Mouse (Mus musculus) urinary bladder, postnatal 36 days (tissue): ENCODE measurements around the gene Cnnm1.

ENCODE experiments used
- DNase-seq, 2 experiments: peaks; one replicate each; pipeline ENCODE4 v3.0.0; 2022; ENCODE audit warnings: low spot score in 2 of 2, mixed read lengths in 1 of 2

The Cnnm1 gene

DNA sequence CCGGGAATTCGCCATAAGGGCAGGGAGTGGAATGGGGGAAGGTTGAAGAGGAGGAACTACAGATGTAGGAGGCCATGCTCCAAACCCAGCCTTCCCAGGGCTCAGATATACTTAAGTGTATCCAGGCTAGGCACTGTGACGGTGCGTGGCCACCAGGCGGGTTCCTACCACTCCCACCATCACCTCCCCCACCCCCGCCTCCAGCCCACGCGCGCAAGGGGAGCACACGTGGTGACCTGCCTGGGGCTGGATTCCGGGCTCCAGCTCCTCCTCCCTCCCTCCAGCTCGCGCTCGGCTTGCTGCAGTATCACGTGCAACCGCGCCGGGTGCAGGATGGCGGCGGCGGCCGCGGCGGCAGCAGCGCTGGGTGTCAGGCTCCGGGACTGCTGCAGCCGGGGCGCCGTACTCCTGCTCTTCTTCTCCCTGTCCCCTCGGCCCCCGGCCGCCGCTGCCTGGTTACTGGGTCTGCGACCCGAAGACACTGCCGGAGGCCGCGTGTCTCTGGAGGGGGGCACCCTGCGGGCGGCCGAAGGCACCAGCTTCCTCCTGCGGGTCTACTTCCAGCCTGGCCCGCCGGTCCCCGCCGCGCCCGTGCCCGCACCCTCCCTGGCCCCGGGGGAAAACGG lies at the start of gene Cnnm1:
Gene Cnnm1, plus strand, starts transcription at position 325 of the 626 bp plus-strand sequence.
- DNase-seq, result peak; percentile 14 to 22

DNA sequence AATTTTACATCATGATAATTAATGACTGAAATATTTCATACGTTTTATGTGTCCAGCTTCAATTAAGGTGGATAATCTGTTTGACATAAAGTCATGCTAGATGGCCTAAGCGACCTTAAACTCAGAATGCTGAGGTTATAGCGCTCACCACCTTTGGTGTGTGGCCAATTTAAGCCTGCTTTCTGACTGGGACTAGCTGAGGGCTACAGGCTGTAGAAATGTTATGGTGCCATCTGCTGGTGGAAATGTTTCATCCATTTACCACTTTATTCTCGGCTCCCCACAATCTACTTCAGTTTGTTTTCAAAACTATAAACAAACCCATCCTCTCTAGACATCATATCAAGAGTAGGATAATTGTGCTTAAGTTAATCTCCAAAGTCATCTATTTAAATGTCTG lies 43.9 kb upstream of the Cnnm1 start:
- peak in 1 of 2 experiments; percentile 3 for DNase-seq

DNA sequence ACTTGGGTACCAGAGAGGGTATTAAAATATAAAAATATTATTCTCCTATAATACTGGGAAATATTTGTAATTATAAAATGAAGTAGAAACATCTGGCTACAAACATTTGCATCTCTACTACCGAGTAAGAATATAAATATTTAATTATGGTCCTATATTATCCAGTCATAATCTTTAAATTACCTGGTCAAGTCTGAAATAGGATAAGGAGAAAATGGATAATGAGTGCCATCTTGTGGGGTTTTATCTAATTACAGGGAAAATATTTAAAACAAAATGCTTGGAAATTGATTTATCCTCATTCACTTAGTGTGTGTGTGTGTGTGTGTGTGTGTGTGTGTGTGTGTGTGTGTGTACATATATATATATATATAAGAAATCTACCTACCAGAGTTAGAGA lies 33.1 kb upstream of the Cnnm1 start:
- DNase-seq, result no peak

DNA sequence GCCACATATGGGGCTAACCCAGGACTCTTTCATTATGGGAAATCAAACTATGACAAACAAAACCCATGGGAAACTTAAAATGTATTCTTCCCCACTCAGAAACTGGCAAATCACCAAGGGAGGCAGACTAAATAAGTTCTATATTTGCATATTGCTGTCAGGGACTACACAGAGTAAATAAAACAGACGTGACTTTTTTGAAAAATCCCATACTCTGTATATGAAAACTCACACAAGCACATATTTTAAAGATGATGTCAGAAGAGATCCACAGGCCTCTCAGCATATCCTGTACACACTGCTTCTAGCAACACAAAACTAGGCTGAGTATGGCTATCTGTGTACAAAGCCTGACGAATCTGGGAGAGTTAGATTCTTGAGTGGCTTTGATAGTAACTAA lies 24.7 kb upstream of the Cnnm1 start:
- DNase-seq, result no peak

DNA sequence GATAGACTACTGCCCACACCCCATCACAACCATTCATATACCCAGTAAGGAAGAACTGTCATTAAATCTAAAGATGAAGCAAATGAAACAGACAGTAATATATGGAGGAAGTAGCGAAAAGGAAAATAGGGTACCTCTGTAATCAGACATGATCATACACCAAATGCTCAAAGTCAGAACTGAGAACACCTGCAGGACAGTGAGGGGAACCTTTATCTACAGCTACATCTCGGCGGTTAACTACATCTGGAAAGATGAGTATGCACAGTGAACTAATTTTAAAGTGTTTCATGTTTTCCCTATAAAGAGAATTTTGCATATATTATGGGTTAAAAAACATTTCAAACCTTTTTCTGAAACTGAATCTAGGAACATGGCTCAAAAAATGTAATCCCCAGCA lies 19.7 kb upstream of the Cnnm1 start:
- DNase-seq, result no peak

DNA sequence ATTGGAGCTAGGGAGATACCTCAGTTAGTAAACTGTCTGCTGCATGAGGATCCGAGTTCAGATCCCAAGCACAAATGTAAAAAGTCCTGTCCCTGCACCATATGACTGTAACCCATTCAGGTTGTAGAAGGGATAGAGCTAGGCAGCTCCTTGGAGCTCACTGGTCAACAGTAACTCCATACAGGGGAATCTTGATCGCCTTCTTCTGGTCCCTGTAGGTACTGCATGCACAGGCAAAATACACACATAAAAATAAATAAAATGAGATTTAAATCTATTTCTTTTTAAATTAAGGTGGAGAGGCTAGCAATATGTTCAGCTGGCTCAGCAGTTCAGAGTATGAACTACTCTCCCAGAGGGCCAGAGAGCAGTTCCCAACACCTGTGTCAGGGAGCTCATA lies 16.2 kb upstream of the Cnnm1 start:
- DNase-seq, result no peak

DNA sequence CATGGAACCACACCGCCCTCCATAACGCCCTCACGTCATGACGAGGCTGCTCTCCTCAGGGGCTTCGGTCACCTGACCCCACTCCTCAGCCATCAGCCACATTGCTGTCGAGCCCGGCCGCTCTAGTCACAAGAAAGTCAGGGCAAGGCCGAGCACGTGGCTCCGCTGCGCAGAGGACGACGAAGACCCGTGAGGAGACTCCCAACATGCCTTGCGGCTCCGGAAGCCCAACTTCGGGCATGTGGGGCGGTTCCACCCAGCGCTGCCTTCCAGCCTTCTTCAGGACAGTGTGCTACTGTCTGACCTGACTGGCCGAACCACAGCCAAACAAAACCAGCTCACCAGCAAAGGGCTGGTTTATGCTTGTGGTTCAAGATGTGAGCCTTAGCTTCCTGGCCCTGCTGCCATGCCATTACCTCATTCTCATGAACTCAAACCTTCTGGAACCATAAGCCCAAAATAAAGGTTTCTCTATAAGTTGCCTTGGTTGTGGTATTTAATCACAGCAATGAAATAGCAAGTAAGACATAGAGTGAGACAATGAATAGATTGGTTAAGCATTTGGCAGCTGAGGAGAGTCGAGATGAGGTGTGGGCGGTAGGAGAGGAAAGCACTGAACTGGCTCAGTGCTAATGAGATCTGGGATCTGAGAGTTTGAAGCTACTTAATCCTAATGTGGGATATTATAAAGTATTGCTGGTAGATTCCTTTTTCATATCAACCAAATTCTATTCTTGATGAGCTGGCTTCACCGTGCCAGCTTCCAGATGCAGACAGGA lies 12.6 kb upstream of the Cnnm1 start:
- DNase-seq, result no peak

DNA sequence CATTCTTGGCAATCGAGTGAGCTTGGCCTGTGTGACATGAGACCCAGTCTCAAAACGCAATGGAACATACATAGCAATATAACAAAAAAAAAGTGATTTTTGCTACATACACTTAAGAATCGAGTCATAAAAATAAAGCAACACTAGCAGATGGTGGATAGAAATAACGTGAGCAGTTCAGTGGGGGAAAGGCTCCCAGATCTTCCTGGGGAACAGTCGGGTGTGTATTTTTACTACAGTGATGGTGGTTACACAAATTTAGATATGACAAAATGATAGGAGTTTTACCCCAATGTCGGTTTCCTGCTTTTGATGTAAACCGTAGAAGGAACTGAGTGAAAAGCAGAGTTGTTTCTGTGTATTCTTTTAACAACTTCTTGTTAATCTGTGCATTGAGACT lies 990 bp upstream of the Cnnm1 start:
- DNase-seq, result no peak

DNA sequence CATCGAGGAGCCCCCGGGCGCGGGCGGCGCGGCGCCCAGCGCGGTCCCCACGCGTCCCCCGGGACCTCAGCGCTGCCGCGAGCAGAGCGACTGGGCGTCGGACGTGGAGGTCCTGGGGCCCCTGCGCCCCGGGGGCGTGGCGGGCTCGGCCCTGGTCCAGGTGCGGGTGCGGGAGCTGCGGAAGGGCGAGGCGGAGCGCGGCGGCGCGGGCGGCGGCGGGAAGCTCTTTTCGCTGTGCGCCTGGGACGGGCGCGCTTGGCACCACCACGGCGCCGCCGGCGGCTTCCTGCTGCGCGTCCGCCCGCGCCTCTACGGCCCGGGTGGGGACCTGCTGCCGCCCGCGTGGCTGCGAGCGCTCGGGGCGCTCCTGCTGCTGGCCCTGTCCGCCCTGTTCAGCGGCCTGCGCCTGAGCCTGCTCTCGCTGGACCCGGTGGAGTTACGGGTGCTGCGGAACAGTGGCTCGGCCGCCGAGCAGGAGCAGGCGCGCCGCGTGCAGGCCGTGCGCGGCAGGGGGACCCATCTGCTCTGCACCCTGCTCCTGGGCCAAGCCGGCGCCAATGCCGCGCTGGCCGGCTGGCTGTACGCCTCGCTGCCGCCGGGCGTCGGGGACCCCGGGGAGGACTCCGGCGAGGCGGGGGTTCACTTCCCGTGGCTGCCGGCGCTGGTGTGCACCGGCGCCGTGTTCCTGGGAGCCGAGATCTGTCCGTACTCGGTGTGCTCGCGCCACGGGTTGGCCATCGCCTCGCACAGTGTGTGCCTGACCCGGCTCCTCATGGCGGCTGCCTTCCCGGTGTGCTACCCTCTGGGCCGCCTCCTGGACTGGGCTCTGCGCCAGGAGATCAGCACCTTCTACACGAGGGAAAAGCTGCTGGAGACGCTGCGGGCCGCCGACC lies 778 bp downstream of the Cnnm1 start:
- DNase-seq, result peak in 1 of 2 experiments; percentile 3

DNA sequence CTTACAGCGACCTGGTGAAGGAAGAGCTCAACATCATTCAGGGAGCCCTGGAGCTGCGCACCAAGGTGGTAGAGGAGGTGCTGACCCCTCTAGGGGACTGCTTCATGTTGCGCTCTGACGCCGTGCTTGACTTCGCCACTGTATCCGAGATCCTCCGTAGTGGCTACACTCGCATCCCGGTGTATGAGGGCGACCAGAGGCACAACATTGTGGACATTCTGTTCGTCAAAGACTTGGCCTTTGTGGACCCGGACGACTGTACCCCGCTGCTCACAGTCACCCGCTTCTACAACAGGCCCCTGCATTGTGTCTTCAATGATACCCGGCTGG lies 1.4 kb downstream of the Cnnm1 start:
- no peak for DNase-seq

DNA sequence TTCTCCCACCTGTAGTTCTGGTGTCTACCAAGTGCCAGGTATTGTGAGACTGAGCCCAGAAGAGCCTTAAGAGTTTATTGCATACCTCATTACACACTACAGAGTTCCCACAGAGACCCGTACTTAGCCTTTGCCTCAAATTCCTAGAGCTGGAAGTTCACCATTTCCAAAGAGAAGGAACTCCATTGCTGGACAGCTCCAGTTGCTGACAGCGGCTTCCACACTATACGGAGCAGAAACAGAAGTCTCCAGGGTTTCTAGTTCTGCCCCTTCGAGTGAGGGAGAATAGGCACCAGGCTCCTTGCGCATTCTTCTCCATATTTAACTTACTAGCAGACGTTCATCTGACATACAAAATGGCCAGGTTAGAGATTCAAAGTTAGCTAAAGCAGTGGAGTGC lies 2.0 kb downstream of the Cnnm1 start:
- no peak for DNase-seq

DNA sequence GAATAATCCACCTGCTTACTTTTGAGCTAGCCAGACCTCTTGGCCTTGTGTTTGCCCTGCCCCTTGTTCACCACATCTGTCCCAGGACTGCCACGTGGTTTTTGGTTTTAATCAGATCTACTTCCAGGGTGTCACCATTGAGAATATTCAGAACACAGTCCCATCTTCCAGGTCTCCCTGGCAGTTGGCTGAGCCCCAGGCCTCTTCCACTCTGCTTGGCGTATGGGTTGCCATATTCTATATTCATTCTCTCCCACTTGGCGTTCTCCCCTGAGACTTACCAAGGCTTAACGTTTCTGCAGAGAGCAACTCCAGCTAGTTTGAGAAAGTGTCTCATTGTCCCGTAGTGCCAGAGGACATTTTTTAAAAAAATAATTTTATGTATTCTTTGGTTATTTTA lies 2.7 kb downstream of the Cnnm1 start:
- DNase-seq, result no peak

DNA sequence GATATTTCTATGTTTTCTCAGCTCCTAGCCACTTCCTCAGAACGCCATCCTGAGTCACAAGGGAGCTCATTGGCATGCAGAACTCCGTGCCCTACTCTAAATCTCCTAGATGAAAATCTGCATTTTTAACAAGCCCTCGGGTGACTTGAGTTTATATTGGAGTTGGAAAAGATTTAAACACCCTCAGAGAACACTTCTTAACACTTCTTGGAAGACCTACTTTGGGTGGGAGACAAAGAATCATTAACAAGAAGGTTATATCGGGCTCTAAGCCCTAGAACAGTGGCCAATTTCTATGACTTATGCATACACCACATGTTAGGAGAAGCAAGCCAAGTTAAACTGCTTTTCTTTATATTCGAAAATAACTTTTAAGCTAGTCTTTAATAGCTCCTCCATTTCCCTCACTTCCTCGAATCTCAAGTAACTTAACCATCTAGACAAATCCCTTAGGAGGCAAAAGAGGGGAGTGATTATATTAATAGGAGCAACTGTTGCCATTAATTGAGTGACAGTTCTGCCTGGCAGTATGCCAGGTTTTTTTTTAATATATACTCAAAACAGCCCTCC lies 4.5 kb downstream of the Cnnm1 start:
- DNase-seq, result no peak

DNA sequence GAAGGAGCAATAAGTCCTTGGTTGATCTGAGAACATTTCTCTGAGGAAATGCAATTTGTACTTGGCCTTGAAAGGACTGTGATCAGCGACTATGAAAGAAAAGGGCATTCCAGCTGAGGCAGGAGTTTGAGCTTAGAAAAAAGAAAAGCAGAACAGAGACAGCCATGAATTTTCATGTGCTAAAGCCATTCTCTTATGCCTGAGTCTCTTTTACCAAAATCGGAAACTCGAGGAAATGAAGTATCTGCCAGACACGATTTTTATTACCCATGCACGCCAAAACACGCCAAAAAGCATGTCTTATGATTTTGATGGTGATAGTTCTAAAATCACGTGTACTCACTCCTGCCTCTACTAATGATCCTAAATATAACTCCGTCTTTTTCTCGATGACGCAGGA lies 11.3 kb downstream of the Cnnm1 start:
- no peak for DNase-seq

DNA sequence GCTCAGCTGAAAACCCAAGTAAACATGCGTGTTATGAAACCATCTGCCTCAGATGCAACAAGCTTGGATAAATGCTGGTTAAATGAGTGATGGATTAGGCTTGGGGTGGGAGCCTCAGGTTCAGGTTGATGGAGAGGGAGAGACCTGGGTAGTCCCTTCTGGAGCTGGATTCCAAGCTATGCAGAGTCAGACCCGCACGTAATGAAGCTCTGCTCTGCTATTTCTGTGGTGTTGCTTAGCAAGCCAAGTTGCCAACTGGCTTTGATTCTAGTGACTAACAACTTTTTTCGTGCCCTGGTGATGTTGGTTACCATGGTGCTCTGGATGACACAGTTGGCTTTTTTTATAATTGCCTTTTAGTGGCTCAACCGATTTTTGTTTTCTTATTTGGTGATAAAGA lies 11.9 kb downstream of the Cnnm1 start:
- no peak for DNase-seq

DNA sequence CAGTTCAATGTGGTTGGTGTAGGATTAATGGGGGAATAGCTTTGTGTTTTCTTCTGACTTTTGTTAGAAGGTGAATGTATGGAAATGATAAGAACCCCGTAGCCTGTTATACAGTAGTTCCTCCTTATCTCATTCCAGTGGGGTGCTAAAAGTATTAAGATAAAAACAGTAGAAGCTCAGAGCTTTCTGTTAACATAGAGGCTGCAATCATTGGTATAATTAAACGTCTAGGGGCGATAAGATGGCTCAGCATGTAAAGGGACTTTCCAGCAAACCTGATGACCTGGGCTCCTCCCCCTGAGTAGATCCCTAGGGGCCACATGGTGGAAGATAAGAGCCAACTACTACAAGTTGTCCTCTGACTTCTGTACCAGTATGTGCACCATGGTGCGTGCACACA lies 12.8 kb downstream of the Cnnm1 start:
- no peak for DNase-seq

DNA sequence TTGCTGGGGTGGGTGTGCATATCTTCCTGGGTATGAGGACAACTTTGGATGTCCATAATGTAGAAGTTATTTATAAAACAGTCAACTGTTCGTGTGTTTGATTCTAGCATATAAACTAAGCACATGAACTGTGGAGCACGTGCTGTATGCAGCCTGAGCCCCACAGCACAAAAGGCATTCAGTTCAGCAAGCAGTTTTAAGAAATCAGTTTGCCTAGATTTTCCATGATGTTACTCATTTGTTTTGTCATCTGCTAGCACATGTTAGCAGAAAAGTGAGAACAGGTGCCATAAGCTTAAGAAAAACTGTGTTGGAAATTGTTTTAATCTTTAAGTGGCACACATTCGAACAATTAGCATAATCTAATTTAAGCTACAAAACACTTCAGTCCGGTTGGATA lies 19.7 kb downstream of the Cnnm1 start:
- DNase-seq, result no peak

DNA sequence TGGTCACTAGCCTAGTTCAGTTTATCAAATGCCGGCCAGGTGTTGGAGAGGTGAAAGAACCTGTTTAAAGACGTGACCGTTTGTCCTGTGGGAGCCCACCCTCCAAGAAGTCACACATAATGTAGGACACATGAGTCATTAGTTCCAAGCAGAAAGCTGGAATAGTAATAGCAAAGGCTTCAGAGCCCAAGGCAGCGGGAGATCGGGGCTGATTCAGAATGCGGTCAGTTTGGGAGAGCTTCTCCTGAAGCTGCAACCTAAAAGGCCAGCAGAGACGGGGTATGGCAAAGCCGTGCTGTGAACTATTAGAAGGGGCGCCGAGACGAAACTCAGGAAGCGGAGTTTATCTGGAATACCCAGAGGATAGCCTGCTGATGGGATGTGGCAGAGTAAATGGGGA lies 20.2 kb downstream of the Cnnm1 start:
- DNase-seq, result no peak

DNA sequence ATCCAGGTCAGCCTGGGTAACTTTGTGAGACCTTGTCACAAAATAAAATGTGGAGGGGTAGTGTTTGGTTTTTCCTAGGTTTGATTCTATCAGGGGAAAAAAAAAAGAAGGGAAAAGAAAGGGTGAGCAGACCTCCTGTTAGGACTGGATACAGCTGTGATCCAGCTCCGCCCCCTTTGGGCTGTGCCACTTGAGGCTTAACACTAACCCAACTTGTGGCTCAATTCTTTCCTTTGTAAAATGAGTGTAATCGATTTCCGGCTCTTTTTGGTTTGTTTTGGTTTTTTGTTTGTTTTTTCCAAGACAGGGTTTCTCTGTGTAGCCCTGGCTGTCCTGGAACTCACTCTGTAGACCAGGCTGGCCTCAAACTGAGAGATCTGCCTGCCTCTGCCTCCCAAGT lies 21.9 kb downstream of the Cnnm1 start:
- DNase-seq, result no peak

DNA sequence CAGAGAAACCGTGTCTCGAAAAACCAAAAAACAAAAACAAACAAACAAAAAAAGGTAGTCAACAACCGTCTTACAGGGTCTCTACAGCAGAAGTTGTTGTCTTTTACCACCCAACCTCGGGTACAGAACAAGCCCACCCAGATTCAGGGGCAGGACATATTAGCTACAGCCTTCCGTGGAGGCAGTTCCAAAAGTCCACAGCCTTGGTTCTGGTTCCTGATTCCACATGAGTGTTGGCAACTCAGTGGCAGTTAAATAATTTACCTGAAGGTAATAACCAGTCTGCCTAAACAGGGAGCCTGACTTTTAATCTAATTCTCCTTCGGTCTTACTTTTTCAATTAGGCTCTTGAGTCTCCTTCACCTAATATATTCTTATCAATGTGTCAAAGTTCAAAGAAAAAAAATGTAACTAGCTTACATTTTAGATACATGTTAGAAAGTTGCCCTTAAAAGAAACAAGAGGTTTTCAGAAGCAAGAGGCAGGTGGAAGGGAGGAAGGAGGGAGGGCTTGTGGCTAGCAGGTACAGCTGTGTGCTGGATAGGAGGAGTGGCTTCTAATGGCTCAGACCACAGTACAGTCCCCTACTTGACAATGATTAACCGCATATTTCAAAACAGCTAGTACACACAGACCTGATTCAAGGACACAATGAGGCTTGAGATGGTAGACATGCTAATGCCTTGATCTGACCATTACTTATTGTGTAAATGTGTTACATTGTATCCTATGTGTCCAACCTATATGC lies 23.5 kb downstream of the Cnnm1 start:
- DNase-seq, result no peak

DNA sequence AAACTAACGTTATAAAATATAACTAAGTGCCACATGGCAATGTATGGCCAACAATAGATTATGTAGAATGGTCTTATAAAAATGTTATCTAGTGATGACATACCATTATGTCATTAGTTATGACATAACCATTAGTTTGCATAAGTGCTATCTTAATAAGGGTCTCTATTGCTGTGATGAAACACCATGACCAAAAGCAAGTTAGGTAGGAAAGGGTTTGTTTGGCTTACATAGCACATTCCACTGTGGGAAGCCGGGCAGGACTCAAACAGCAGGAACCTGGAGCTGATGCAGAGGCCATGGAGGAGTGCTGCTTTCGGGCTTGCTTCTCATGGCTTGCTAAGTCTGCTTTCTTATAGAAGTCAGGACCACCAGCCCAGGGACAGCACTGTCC lies 24.1 kb downstream of the Cnnm1 start:
- DNase-seq, result no peak

DNA sequence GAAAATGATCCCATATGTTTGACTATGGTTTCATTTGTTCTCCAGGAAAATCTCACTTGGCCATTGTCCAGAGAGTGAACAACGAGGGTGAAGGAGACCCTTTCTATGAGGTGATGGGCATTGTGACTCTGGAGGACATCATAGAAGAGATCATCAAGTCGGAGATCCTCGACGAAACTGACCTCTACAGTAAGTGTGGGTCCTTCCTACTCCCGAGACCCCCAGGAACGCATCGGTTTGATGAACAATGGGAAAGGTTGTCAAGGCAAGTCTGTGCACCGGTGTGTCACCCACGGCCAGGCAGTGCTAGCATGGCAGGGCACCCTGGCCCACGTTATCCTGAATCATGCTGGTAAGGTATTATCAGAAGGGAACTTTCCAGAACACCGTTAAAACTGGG lies 24.8 kb downstream of the Cnnm1 start:
- DNase-seq, result no peak
